Mouse (Mus musculus): ENCODE data around the gene Paxip1. TPM values are rescaled to one million over a fixed set of nuclear protein-coding genes. Genes with fewer than 3 reads are reported as not detected.

The Paxip1 gene
- 29.5 and 35.1 TPM in 2 replicates for polyA plus RNA-seq (2014; fragmentation: Nextera tagmentation; extraction: Ambion mirVana)

DNA sequence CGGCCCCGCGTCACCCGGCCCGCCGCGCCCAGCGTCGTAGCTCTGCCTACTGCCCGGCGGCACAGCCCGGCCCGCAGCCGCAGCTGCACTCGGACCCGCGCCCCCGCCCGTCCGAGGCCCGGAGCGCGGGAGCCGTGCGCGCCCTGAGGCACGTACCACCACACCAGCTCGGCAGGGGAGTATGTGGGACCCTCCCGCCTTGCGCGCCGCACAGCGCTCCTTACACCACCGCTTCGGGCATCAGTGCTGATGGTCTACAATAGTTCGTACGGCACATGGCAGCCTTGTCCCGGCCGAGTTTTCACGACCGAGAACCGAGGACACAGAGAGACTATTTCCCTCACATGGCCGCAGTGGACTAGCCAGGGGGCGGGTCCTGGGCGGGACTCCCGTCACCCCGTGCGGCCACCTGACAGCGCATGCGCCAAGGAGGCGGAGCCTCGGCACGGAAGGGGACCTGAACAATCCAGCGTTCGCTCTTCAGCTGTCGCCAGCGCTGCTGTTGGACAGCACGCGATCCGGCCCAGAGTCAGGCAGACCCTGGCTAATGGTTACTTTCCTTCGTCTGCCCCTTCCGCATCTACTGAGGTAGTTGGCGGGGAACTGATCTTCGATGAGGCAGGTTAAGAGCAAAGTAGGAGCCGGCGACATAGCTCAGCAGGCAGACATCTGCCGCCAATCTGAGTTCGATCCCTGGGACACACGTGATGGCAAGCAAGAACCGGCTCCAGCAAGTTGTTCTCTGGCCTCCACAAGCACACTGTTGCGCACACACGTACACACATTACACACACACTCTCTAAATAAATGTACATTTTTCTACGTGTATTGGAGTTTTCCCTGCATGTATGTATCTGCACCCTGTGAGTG, at the start of gene Paxip1:
Paxip1 (minus strand) TSS at position 389 of the 870 bp plus-strand sequence.
- WGBS, result under 1% methylated on average over 71 of the region's 73 CpGs
- Histone ChIP-seq H3K27me3 (ENCODE audit: control insufficient read depth, insufficient read depth, low read length) (no peaks in the 10 kb centered on the region), H3K9me3 (ENCODE audit: control insufficient read depth, low read length) (no peaks in the 10 kb centered on the region), H3K27ac (peak within 1 kb of the TSS; percentile 96), H3K4me2 (replicated peaks) (peak within 1 kb of the TSS; percentile 71), H3K9ac (peak within 1 kb of the TSS; percentile 80), H3K4me1 (replicated peaks; ENCODE audit: control insufficient read depth, insufficient read depth, low read length) (peaks cover 11% of the 10 kb centered on the region), H3K4me3 (replicated peaks; ENCODE audit: low read length) (peak within 1 kb of the TSS; percentile 69), H3K36me3 (replicated peaks; ENCODE audit: control insufficient read depth, insufficient read depth) (peaks cover 22% of the 10 kb centered on the region)
- ATAC-seq (ENCODE audit: low FRiP score) (peak; percentile 97), DNase-seq (ENCODE audit: low spot score) (peak; percentile 96)

DNA sequence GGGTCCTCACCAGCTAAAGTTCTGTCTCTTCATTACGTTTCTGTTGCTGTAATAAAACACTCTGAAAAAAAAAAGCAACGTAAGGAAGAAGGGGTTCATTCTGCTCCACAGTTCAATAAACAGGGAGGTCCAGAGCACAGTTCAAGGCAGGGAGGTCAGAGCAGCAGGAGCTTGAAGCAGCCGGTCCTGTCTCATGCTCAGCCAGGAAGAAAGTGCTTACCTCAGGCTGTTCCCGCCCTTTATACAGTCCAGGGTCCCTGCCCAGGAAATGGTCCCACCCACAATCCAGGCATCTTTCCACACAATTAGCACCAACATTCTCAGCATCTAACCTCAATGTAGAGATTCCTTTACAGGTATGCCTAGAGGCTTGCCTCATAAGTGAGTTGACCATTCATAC, 46.6 kb upstream of the Paxip1 start:
- Histone ChIP-seq H3K4me2 (replicated peaks) (no peak overlapping the region), H3K9ac (no peak overlapping the region), H3K4me1 (replicated peaks; ENCODE audit: control insufficient read depth, insufficient read depth, low read length) (0 out of 2 replicates have a peak, but pooled peaks cover 8% of the 10 kb centered on the region), H3K27me3 (ENCODE audit: control insufficient read depth, insufficient read depth, low read length) (peaks cover 4% of the 10 kb centered on the region; the same call in 1 of the 2 replicates), H3K36me3 (replicated peaks; ENCODE audit: control insufficient read depth, insufficient read depth) (no peaks in the 10 kb centered on the region), H3K27ac (no peak overlapping the region), H3K4me3 (replicated peaks; ENCODE audit: low read length) (no peak overlapping the region), H3K9me3 (ENCODE audit: control insufficient read depth, low read length) (no peaks in the 10 kb centered on the region)
- no peak for DNase-seq (ENCODE audit: low spot score)
- WGBS, result 62% methylated on average over 4 of the region's 4 CpGs
- no peak for ATAC-seq (ENCODE audit: low FRiP score)

DNA sequence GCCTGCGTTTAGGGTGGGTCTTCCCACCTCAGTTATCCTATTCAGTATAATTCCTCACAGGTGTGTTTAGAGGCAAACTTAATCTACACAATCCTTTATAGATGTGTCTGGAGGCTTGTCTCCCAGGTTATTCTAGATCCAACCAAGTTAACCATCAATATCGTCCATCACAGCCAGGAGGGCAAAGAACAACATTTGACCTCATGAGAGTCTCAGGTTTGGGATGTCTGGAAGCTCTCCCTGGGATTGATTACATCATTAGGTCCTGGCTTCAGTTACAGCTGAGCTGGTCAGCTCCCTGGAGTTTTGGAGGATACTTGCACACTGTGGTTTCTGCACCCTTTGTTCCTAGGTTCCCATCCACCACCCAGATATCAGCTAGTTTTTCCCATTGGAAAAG, 43.6 kb upstream of the Paxip1 start:
- no peaks in the 10 kb centered on the region for H3K27me3 ChIP-seq (ENCODE audit: control insufficient read depth, insufficient read depth, low read length)
- ATAC-seq (ENCODE audit: low FRiP score) (no peak), DNase-seq (ENCODE audit: low spot score) (no peak)
- no peak overlapping the region for H3K4me2 ChIP-seq (replicated peaks)
- H3K4me3 ChIP-seq (replicated peaks; ENCODE audit: low read length), result no peak overlapping the region
- no peaks in the 10 kb centered on the region for H3K4me1 ChIP-seq (replicated peaks; ENCODE audit: control insufficient read depth, insufficient read depth, low read length)
- H3K27ac ChIP-seq, result no peak overlapping the region
- H3K9me3 ChIP-seq (ENCODE audit: control insufficient read depth, low read length), result no peaks in the 10 kb centered on the region
- H3K36me3 ChIP-seq (replicated peaks; ENCODE audit: control insufficient read depth, insufficient read depth), result no peaks in the 10 kb centered on the region
- WGBS, result 92% methylated on average over 2 of the region's 2 CpGs
- H3K9ac ChIP-seq, result no peak overlapping the region

DNA sequence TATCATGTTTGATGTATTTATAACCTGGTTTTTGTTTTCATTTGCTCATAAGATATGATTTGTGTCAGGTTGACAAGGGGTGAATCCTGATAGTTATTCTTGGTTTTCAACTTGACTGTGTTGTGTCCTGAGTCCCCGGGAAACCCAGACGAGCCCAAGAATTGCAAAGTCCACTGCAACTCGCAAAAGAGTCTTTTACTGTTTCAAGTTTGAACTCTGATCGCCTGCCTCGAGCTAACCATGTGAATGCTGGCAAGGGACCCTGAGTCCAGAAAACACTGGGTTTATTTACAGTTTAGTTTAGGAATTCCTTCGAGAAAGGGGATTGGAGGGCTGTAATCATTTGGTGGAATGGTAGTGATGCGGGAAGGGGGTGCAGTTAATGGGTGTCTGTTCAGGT, 36.5 kb upstream of the Paxip1 start:
- no peak for DNase-seq (ENCODE audit: low spot score)

DNA sequence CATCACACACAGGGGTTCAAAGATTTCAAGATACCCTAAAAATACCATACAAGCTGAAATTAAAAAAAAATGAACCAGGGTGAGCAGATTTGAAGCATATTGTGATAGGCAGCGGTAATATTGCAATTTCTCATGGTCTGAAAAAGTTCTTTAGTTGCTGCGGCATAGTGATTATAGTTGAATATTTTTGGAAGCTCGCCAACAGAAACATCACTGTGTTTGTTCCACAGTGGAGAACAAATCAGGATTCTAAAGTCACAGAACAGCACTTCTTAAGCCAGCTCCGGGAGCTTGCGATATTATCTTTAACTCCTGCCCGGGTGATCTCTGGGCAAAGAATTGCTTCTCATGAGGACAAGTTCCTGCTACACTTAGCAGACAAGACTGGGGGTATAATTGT, 29.7 kb upstream of the Paxip1 start:
- DNase-seq (ENCODE audit: low spot score) (no peak), ATAC-seq (ENCODE audit: low FRiP score) (no peak)
- Histone ChIP-seq H3K4me1 (replicated peaks; ENCODE audit: control insufficient read depth, insufficient read depth, low read length) (no peaks in the 10 kb centered on the region), H3K9ac (no peak overlapping the region), H3K4me3 (replicated peaks; ENCODE audit: low read length) (no peak overlapping the region), H3K4me2 (replicated peaks) (no peak overlapping the region), H3K9me3 (ENCODE audit: control insufficient read depth, low read length) (no peaks in the 10 kb centered on the region), H3K27me3 (ENCODE audit: control insufficient read depth, insufficient read depth, low read length) (no peaks in the 10 kb centered on the region), H3K27ac (no peak overlapping the region), H3K36me3 (replicated peaks; ENCODE audit: control insufficient read depth, insufficient read depth) (no peaks in the 10 kb centered on the region)
- WGBS, result 81% methylated on average over 6 of the region's 6 CpGs

More for the DNA sequence above, 36.5 kb upstream of the Paxip1 start:
- H3K4me2 ChIP-seq (replicated peaks), result no peak overlapping the region
- H3K36me3 ChIP-seq (replicated peaks; ENCODE audit: control insufficient read depth, insufficient read depth), result no peaks in the 10 kb centered on the region
- H3K4me1 ChIP-seq (replicated peaks; ENCODE audit: control insufficient read depth, insufficient read depth, low read length), result no peaks in the 10 kb centered on the region
- H3K27ac ChIP-seq, result no peak overlapping the region
- no peak overlapping the region for H3K4me3 ChIP-seq (replicated peaks; ENCODE audit: low read length)
- H3K9ac ChIP-seq, result no peak overlapping the region
- no peaks in the 10 kb centered on the region for H3K9me3 ChIP-seq (ENCODE audit: control insufficient read depth, low read length)
- no peak for ATAC-seq (ENCODE audit: low FRiP score)
- no peaks in the 10 kb centered on the region for H3K27me3 ChIP-seq (ENCODE audit: control insufficient read depth, insufficient read depth, low read length)
- WGBS, result 90% methylated on average over 7 of the region's 7 CpGs

DNA sequence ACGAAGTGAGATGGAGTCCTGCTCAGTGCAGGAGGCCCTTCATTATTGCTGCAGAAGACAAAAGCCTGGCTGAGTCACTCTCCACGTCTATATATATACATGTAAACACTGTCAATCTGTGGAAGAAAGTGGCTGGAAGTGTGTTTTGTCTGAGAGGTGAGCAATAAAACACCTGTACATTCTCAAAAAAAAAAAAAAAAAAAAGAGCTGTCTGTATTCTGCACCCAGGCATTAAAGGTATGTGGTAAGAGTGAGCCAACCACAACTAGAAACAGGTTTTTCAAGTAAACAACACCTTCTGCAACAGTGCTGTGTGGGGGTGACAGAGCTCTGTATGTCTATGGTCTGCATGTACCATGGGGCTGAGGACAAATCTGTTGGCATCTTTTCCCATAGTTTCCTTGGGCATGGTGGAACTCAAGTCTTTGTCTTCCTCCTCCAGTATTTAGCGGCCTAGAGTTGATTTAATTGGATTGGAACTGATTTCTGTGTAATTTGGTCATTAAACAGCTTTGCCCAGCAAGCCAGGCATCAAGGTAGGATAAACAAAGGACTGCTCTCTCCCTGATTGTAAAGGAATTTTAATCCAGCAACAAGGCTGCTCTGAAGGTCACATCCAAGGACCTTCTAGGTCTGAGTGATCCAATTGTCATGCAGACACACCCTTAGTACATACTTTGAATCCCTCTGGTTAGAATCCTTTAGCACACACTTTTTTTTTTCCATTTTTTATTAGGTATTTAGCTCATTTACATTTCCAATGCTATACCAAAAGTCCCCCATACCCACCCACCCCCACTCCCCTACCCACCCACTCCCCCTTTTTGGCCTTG, 27.6 kb upstream of the Paxip1 start:
- DNase-seq (ENCODE audit: low spot score), result no peak
- Histone ChIP-seq H3K4me3 (replicated peaks; ENCODE audit: low read length) (no peak overlapping the region), H3K9ac (no peak overlapping the region), H3K4me2 (replicated peaks) (no peak overlapping the region), H3K4me1 (replicated peaks; ENCODE audit: control insufficient read depth, insufficient read depth, low read length) (no peaks in the 10 kb centered on the region), H3K27me3 (ENCODE audit: control insufficient read depth, insufficient read depth, low read length) (no peaks in the 10 kb centered on the region), H3K9me3 (ENCODE audit: control insufficient read depth, low read length) (no peaks in the 10 kb centered on the region), H3K36me3 (replicated peaks; ENCODE audit: control insufficient read depth, insufficient read depth) (no peaks in the 10 kb centered on the region), H3K27ac (no peak overlapping the region)
- WGBS, result 69% methylated on average over 3 of the region's 3 CpGs
- ATAC-seq (ENCODE audit: low FRiP score), result no peak

DNA sequence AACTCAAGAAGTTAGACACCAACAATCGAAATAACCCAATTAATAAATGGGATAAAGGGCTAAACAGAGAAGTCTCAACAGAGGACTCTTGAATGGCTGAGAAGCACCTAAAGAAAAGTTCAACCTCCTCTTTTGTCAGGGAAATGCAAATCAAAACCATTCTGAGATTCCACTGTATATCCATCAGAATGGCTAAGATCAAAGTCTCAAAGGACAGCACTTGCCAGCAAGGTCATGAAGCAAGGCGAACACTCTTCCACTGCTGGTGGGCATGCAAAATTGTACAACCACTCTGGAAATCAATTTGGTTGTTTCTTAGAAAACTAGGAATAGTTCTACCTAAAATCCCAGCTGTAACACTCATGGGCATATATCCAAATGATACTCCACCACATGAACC, 22.8 kb upstream of the Paxip1 start:
- no peaks in the 10 kb centered on the region for H3K36me3 ChIP-seq (replicated peaks; ENCODE audit: control insufficient read depth, insufficient read depth)
- no peaks in the 10 kb centered on the region for H3K27me3 ChIP-seq (ENCODE audit: control insufficient read depth, insufficient read depth, low read length)
- no peaks in the 10 kb centered on the region for H3K4me1 ChIP-seq (replicated peaks; ENCODE audit: control insufficient read depth, insufficient read depth, low read length)
- 87% methylated on average over 2 of the region's 2 CpGs for WGBS
- DNase-seq (ENCODE audit: low spot score) (no peak), ATAC-seq (ENCODE audit: low FRiP score) (no peak)
- H3K9me3 ChIP-seq (ENCODE audit: control insufficient read depth, low read length), result no peaks in the 10 kb centered on the region
- H3K4me3 ChIP-seq (replicated peaks; ENCODE audit: low read length), result no peak overlapping the region
- no peak overlapping the region for H3K4me2 ChIP-seq (replicated peaks)
- H3K27ac ChIP-seq, result no peak overlapping the region
- no peak overlapping the region for H3K9ac ChIP-seq

DNA sequence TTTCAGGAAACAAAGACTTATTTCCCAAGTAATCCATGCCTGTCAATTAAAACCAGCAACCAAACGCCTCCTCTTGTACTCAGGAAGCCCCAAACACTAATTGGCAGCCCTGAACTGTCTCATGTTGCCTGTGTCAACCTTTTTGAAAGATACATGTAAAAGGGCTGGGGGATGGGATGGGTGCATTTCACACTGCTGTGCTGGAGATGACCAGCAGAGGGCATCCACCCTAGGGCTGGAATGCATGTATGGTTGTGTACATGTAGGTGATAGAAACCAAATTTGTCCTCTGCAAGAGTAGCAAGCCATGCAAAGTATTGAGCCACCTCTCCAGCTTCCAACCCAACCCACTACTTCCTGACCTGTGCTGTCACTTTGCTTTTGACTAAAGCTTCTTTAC, 2.4 kb upstream of the Paxip1 start:
- DNase-seq (ENCODE audit: low spot score) (peak; percentile 75), ATAC-seq (ENCODE audit: low FRiP score) (no peak)
- peaks cover 11% of the 10 kb centered on the region for H3K4me1 ChIP-seq (replicated peaks; ENCODE audit: control insufficient read depth, insufficient read depth, low read length)
- H3K36me3 ChIP-seq (replicated peaks; ENCODE audit: control insufficient read depth, insufficient read depth), result no peaks in the 10 kb centered on the region
- H3K9ac ChIP-seq, result no peak overlapping the region
- no peak overlapping the region for H3K4me3 ChIP-seq (replicated peaks; ENCODE audit: low read length)
- H3K9me3 ChIP-seq (ENCODE audit: control insufficient read depth, low read length), result no peaks in the 10 kb centered on the region
- H3K27ac ChIP-seq, result no peak overlapping the region
- H3K4me2 ChIP-seq (replicated peaks), result no peak overlapping the region
- 10% methylated on average over 1 of the region's 1 CpGs for WGBS
- no peaks in the 10 kb centered on the region for H3K27me3 ChIP-seq (ENCODE audit: control insufficient read depth, insufficient read depth, low read length)

DNA sequence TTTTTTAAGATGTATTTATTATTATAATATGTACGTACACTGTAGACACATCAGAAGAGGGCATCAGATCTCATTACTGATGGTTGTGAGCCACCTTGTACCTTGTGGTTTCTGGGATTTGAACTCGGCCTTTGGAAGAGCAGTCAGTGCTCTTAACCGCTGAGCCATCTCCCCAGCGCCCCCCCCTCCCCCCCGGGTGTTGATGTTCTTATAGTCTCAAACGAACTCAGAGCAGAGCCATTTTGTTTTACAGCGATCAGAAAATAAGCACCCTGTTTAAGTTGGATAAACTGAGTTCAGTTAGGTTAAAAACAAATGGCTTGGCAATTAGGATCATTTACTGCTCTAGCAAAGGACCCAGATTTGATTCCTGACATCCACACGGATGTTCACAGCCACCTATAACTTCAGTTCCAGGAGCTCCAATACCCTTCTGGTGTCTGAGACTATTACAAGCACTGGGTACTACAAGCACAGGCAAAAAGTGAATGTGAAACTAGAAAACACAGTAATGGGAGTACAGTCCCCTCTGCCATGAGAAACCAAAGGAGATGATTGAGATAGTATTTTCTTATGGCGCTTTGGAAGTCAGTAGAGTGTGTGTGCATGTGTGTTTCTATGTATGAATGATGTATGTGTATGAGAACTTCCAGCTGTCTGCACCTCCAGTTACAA, 1.2 kb upstream of the Paxip1 start:
- DNase-seq (ENCODE audit: low spot score) (no peak), ATAC-seq (ENCODE audit: low FRiP score) (no peak)
- no peaks in the 10 kb centered on the region for H3K27me3 ChIP-seq (ENCODE audit: control insufficient read depth, insufficient read depth, low read length)
- H3K9ac ChIP-seq, result no peak overlapping the region
- no peak overlapping the region for H3K4me3 ChIP-seq (replicated peaks; ENCODE audit: low read length)
- peak overlapping the region; percentile 71 for H3K4me2 ChIP-seq (replicated peaks)
- peaks cover 11% of the 10 kb centered on the region for H3K4me1 ChIP-seq (replicated peaks; ENCODE audit: control insufficient read depth, insufficient read depth, low read length)
- no peaks in the 10 kb centered on the region for H3K9me3 ChIP-seq (ENCODE audit: control insufficient read depth, low read length)
- WGBS, result 63% methylated on average over 9 of the region's 9 CpGs
- H3K27ac ChIP-seq, result no peak overlapping the region
- H3K36me3 ChIP-seq (replicated peaks; ENCODE audit: control insufficient read depth, insufficient read depth), result peaks cover 11% of the 10 kb centered on the region

Data from hindbrain, embryonic 14.5 days (tissue).